Mouse (Mus musculus) lung, embryonic 15.5 days (tissue): ENCODE results near the gene Nrg3. TPM values are rescaled to one million over a fixed set of nuclear protein-coding genes. Genes with fewer than 3 reads are reported as not detected.
A peak's percentile ranks its signal among the peaks of the same experiment; 100 is the strongest.

Experiments
- ATAC-seq: fragments of 200-750 bp; cut with Nextera tagmentation; 2 replicates; pipeline ENCODE4 v1.8.0; 2017; ENCODE audit warnings: moderate number of reproducible peaks, borderline replicate concordance; ENCODE audit not compliant: low FRiP score, low TSS enrichment; ENCODE audit errors: extremely low read depth
- H3K27ac ChIP-seq: fragments of 300-500 bp; sonication (generic); 2 replicates; pipeline ENCODE4 v1.5.1; 2015; ENCODE audit warnings: moderate library complexity, mild to moderate bottlenecking, inconsistent platforms
- H3K27me3 ChIP-seq: fragments of 300-500 bp; sonication (generic); 2 replicates; pipeline ENCODE4 v1.6.1; 2015; ENCODE audit warnings: inconsistent platforms
- H3K36me3 ChIP-seq: fragments of 300-500 bp; sonication (generic); 2 replicates; pipeline ENCODE4 v1.6.1; 2015; ENCODE audit warnings: inconsistent platforms
- H3K4me1 ChIP-seq: fragments of 300-500 bp; sonication (generic); 2 replicates; pipeline ENCODE4 v1.6.1; 2015; ENCODE audit warnings: inconsistent platforms
- H3K4me2 ChIP-seq: fragments of 300-500 bp; sonication (generic); 2 replicates; pipeline ENCODE4 v1.6.1; 2015; ENCODE audit warnings: inconsistent platforms, mild to moderate bottlenecking, moderate library complexity
- H3K4me3 ChIP-seq: fragments of 300-500 bp; sonication (generic); 2 replicates; pipeline ENCODE4 v1.5.1; 2015; ENCODE audit warnings: mild to moderate bottlenecking, inconsistent platforms
- H3K9ac ChIP-seq: fragments of 300-500 bp; sonication (generic); 2 replicates; pipeline ENCODE4 v1.6.1; 2015; ENCODE audit warnings: inconsistent platforms
- H3K9me3 ChIP-seq: fragments of 300-500 bp; sonication (generic); 2 replicates; pipeline ENCODE4 v1.6.1; 2016; ENCODE audit warnings: inconsistent platforms
- WGBS: fragments of 180-500 bp; shearing (Covaris S2); methylation state at CpG from one replicate; pipeline ENCODE4 v1.1.7; 2015; 5-methylcytosine and 5-hydroxymethylcytosine counted together
- polyA plus RNA-seq: library from polyadenylated mRNA; unstranded; fragments of >200 nt; fragmentation: Nextera tagmentation; extraction: Ambion mirVana; gene quantifications from 2 replicates; pipeline ENCODE4 v1.2.1, GENCODE M21; 2015

Nrg3 gene
- polyA plus RNA-seq = 0.19 TPM in 1 of 2 replicates, not detected in the other

DNA sequence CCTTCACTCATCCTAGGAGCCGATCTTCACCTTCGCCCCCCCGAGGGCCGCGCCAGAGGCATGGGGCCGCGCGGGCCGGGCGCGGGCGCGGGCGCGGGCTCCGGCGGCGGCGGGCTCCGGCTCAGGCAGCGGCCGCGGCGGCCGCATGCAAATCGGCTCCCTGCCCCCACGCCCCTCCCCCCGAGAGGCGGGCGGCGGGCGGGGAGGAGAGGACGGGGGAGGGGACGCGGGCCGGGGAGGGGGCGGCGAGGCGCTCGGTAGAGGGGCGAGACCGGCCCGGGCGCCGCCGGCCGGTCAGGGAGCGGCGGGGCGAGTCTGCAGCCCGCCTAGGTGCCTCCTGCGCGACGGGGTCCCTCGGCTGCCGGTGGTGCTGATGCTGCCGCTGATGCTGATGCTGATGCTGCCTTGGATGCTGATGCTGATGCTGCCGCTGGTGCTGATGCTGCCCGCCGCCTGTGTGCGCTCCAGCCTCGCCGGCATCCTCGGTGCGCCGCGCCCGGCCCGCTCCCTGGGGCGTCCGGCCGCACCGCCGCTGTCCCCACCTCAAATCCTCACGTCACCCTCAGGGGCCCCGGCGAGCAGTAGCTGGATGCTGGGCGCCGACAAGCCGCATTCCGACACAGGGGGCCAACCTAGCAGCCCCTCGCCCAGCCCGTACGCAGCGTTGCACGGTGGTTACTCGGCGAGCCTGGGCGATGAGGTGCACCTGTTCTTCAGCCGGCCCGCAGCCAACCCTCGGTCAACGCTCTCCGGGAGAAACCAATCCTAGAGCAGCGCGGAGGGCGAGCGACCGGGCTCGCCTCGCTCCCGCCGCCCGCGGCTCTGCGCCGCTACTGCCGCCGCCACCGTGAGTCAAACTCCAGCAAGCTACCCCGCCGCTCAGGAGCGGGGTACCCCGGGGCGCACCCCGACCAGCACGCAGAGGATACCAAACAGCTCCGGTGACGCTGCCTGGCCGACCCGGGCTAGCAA, at the start of gene Nrg3:
TSS of gene Nrg3 (minus strand) at position 299 of the 972 bp plus-strand sequence.
- peaks cover 73% of the 10 kb centered on the region for H3K27me3 ChIP-seq
- under 1% methylated on average over 83 of the region's 121 CpGs for WGBS
- H3K36me3 ChIP-seq = no peaks in the 10 kb centered on the region
- no peak within 1 kb of the TSS for H3K9ac ChIP-seq
- H3K4me2 ChIP-seq = peak within 1 kb of the TSS; percentile 76
- ATAC-seq = peak; percentile 71
- no peaks in the 10 kb centered on the region for H3K9me3 ChIP-seq
- H3K4me1 ChIP-seq = peaks cover 13% of the 10 kb centered on the region
- H3K27ac ChIP-seq = no peak within 1 kb of the TSS
- peak within 1 kb of the TSS; percentile 40 for H3K4me3 ChIP-seq

DNA sequence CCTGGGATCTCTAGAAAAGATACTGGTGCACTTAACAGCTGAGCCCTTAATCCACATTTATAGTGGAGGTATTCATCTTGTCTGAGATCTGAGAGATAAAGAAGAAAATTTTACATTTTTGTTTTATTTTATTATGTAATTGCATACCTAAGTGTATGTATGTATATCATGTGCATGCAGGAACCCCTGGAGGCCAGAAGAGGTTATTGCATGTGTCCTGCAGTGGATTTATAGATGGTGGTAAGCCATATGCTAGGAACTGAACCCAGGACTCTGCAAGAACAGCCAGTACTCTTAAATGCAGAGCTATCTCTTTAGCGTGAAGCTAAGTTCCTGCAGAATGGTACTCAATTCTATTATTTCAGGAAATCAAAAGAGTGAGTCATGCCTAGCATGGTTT, 36.1 kb upstream of the Nrg3 start:
- no peak overlapping the region for H3K4me3 ChIP-seq
- H3K9me3 ChIP-seq = no peaks in the 10 kb centered on the region
- H3K27me3 ChIP-seq = no peaks in the 10 kb centered on the region
- H3K4me1 ChIP-seq = no peaks in the 10 kb centered on the region
- 86% methylated on average over 1 of the region's 1 CpGs for WGBS
- no peak for ATAC-seq
- no peaks in the 10 kb centered on the region for H3K36me3 ChIP-seq
- H3K9ac ChIP-seq = no peak overlapping the region
- H3K4me2 ChIP-seq = no peak overlapping the region
- H3K27ac ChIP-seq = no peak overlapping the region

DNA sequence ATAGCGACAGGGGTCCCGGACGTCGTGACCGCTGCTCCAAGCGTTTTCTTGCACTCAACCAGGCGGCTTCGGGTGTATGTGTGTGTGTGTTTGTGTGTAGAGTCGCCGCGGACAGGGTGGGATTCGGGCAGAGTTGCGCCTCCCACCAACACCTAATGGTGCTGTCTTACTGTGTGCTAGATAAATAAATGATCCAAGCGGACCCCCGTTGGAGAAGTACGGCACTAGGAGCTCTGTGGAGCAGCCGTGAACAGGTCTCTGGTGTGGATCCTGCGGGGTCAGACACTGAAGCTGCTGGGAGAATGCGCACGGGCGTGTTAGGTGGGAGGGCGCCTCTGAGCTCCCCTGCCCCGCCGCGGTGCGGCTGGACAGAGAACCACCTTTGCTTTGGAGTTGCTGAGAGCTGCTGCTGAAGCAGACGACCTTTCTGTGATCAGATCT, 903 bp upstream of the Nrg3 start:
- peaks cover 13% of the 10 kb centered on the region for H3K4me1 ChIP-seq
- H3K36me3 ChIP-seq = no peaks in the 10 kb centered on the region
- H3K9ac ChIP-seq = no peak overlapping the region
- WGBS = 3% methylated on average over 27 of the region's 27 CpGs
- H3K4me3 ChIP-seq = peak overlapping the region; percentile 40; the same call in 1 of the 2 replicates
- peak overlapping the region; percentile 76 for H3K4me2 ChIP-seq
- no peaks in the 10 kb centered on the region for H3K9me3 ChIP-seq
- peaks cover 68% of the 10 kb centered on the region for H3K27me3 ChIP-seq
- no peak for ATAC-seq
- no peak overlapping the region for H3K27ac ChIP-seq

DNA sequence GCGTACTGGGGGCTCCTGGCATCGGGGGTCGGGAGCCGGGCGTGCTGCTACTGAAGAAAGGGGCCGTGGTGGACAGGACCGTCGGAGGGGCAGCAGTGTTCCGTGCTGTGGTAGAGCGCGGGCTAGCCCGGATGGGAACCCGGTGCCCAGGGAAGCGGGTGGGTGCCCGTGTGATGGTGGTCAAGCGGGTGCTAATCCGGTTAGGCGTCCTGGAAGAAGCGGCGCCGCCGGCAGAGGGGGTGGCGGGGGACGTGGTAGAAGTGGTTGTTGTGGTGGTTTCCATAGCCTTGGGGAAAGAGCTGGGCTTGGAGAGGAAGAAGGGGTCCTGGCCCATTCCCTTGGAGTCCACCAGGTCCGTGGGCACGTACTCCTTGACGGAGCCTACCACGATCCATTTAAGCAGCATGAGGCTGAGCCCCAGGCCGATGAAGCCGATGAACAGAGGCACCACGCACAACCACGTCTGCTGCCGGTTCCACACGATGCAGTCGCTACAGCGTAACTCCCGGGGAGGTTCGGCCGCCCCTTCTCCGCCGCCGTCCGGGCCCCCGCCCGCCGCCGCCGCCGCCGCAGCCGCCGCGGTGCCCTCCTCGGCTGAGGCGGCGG, 639 bp downstream of the Nrg3 start:
- WGBS = 5% methylated on average over 45 of the region's 56 CpGs
- peaks cover 13% of the 10 kb centered on the region for H3K4me1 ChIP-seq
- no peaks in the 10 kb centered on the region for H3K9me3 ChIP-seq
- H3K36me3 ChIP-seq = no peaks in the 10 kb centered on the region
- peak; percentile 41; the same call in 1 of the 2 replicates for ATAC-seq
- peak overlapping the region; percentile 76 for H3K4me2 ChIP-seq
- no peak overlapping the region for H3K9ac ChIP-seq
- peak overlapping the region; percentile 40 for H3K4me3 ChIP-seq
- H3K27me3 ChIP-seq = peaks cover 73% of the 10 kb centered on the region
- no peak overlapping the region for H3K27ac ChIP-seq

DNA sequence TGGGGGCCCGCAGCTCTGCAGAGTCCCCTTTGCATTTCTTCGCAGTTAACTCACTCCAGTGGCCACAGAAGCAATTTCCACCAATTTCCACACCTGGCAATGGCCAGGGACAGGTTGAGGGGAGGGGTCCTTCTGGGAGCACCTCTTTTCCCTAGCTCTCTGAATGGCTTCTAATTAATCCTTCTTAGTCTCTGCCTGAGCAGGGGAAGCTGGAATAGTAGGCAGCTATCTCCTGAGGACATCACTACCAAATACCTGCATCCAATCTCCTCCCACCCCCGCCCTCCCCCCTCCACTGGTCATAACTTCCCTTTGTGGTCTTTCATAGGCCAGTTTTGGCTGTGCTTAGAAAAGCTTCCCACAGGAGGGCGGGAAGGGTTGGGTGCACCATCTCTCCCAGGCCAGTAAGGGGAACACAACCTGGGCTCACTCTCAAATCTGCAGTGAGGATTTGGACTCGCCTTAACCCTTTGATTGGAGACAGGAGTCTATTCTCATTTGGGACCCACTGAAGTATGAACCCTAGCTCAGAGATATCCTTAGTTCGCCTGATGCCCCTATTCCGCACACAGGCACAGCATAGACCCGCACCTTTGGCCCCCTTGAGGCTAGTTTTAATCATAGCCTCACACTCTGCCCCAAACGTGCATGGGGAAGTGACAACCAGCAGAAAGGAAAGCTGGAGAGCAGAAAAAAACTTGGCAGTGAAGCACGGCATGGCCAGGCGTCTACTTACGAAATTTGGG, 1.5 kb downstream of the Nrg3 start:
- no peak overlapping the region for H3K4me3 ChIP-seq
- ATAC-seq = no peak

DNA sequence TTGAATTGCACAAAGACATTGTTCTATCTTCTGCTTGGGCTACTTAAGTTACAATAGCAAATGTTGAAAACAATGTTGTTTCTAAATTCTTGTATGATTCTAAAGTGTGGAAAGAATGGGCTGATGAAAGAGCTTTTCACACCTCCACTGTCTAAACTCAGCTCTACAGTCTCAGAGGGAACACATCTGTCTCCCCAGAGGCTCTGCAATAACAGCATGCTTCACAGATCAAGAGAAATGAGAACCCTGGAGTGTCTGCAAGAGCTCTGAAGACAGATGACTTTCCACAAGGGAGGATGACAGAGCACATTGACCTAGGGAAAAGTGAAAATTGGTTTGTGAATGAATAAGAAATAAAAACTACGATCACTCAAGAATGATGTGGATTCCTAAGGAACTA, 27.4 kb downstream of the Nrg3 start:
- Histone ChIP-seq H3K4me3 (no peak overlapping the region), H3K9me3 (no peaks in the 10 kb centered on the region), H3K4me2 (no peak overlapping the region), H3K27ac (no peak overlapping the region), H3K9ac (no peak overlapping the region), H3K27me3 (no peaks in the 10 kb centered on the region), H3K4me1 (no peaks in the 10 kb centered on the region), H3K36me3 (no peaks in the 10 kb centered on the region)
- 88% methylated on average over 1 of the region's 1 CpGs for WGBS
- ATAC-seq = no peak

More for the DNA sequence above, 1.5 kb downstream of the Nrg3 start:
- 12% methylated on average over 12 of the region's 12 CpGs for WGBS
- H3K9ac ChIP-seq = no peak overlapping the region
- H3K4me2 ChIP-seq = no peak overlapping the region
- H3K36me3 ChIP-seq = no peaks in the 10 kb centered on the region
- no peaks in the 10 kb centered on the region for H3K9me3 ChIP-seq
- no peak overlapping the region for H3K27ac ChIP-seq
- peaks cover 13% of the 10 kb centered on the region for H3K4me1 ChIP-seq
- H3K27me3 ChIP-seq = peaks cover 73% of the 10 kb centered on the region

DNA sequence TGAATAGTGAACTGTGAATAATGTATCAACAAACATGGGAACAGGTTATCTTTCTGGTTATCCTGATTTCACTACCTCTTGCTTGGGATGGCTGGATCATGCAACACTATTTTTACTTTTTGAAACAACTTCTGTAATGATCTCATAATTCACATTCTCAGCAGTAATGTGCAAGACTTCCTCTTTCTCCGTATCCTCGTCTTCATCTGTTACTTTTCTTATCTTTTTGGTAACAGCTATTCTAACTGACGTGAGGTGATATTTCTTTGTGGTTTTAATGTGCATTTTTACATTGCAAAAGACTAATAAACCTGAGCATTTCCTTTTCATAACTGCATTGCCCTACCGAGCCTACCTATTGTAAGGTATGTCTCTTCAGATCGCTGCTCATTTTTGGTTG, 44.4 kb downstream of the Nrg3 start:
- H3K36me3 ChIP-seq = no peaks in the 10 kb centered on the region
- no peak overlapping the region for H3K27ac ChIP-seq
- H3K9ac ChIP-seq = no peak overlapping the region
- no peak overlapping the region for H3K4me2 ChIP-seq
- H3K4me3 ChIP-seq = no peak overlapping the region
- H3K4me1 ChIP-seq = no peaks in the 10 kb centered on the region
- no peak for ATAC-seq
- H3K9me3 ChIP-seq = no peaks in the 10 kb centered on the region
- WGBS = 75% methylated on average over 5 of the region's 5 CpGs
- H3K27me3 ChIP-seq = no peaks in the 10 kb centered on the region

DNA sequence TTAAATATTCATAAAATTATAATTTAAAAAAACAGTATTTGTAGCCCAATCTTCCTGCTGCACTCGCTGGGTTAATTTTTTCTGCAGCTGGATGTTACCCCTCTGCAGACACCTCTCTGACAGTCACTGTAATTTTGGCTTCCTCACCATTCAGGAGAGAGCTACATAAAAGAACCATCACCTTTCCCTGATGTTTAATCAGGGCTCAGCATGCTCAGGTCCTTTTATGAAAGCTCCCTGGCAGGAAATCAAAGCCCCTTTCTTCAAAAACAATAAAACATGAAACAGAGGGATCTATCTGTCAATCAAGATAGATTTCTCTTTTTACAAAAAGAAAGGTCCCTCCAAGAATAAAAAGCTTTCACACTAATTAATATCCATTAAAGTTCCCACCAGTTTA, 51.0 kb downstream of the Nrg3 start:
- no peaks in the 10 kb centered on the region for H3K9me3 ChIP-seq
- no peaks in the 10 kb centered on the region for H3K4me1 ChIP-seq
- H3K27ac ChIP-seq = no peak overlapping the region
- no peak overlapping the region for H3K4me2 ChIP-seq
- ATAC-seq = no peak
- no peaks in the 10 kb centered on the region for H3K36me3 ChIP-seq
- H3K4me3 ChIP-seq = no peak overlapping the region
- no peak overlapping the region for H3K9ac ChIP-seq
- WGBS = 52% methylated on average over 1 of the region's 1 CpGs
- H3K27me3 ChIP-seq = no peaks in the 10 kb centered on the region

DNA sequence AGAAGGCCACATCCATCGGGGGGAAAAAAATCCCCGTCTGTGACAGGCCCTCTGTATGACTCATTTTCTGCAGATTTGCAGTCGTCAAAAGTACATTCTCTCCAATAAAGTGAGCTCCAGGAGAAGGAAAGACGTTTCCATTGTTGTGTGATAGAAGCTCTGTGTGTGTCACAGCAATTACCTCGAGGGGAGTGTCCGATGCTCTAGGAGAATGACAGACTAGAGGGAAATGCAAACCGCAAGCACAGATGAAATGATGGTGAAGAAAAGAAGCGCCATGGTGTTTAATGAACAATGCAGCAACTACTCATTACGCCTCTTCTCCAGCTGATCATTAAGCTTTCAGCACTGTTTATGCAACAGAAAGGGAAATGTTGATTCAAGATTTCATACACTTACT, 59.6 kb downstream of the Nrg3 start:
- no peak overlapping the region for H3K9ac ChIP-seq
- no peaks in the 10 kb centered on the region for H3K9me3 ChIP-seq
- H3K4me2 ChIP-seq = no peak overlapping the region
- ATAC-seq = no peak
- no peaks in the 10 kb centered on the region for H3K27me3 ChIP-seq
- no peaks in the 10 kb centered on the region for H3K4me1 ChIP-seq
- H3K27ac ChIP-seq = no peak overlapping the region
- H3K4me3 ChIP-seq = no peak overlapping the region
- H3K36me3 ChIP-seq = no peaks in the 10 kb centered on the region
- WGBS = 70% methylated on average over 9 of the region's 9 CpGs

DNA sequence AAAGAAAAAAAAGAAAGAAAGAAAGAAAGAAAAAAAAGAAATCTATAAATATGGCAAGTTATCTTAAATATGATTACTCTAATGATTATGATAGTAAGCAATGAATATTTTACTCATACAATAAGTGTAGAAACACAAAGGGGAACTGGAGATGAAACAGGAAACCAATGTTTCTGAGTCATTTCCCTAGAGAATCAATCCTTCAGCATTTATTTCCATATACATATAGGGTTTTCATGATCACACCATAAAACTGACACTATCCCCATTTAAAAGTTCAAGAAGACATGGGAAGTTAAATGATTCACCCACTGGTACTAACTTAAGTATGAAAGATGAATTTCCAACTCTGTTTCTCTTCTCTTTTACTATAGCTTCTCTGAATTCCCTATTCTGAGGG, 86.0 kb downstream of the Nrg3 start:
- no peak overlapping the region for H3K4me2 ChIP-seq
- H3K9me3 ChIP-seq = no peaks in the 10 kb centered on the region
- no peaks in the 10 kb centered on the region for H3K27me3 ChIP-seq
- H3K9ac ChIP-seq = no peak overlapping the region
- no peak for ATAC-seq
- no peaks in the 10 kb centered on the region for H3K4me1 ChIP-seq
- H3K4me3 ChIP-seq = no peak overlapping the region
- no peak overlapping the region for H3K27ac ChIP-seq
- no peaks in the 10 kb centered on the region for H3K36me3 ChIP-seq

DNA sequence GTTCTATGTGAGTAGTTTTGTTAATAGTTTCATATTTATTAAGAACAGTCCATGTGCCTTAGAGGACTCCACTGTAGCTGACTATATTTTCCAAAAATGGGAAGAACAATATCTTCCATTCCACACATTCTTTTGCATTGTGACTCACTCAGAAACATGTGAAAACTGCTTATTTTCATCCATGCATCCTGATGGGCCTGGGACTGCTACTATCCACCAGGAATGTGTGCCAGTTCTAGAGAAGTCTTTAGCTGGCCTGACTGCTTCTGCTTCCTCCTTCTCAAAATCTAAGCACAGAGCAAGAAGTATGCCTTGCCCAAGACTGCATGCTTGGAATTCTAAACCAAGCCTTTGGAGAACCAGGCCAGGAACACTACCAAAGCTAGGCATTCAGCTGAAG, 91.6 kb downstream of the Nrg3 start:
- no peak for ATAC-seq
- no peak overlapping the region for H3K4me2 ChIP-seq

More for the DNA sequence above, 91.6 kb downstream of the Nrg3 start:
- H3K27me3 ChIP-seq = no peaks in the 10 kb centered on the region
- H3K36me3 ChIP-seq = no peaks in the 10 kb centered on the region
- no peak overlapping the region for H3K9ac ChIP-seq
- H3K4me3 ChIP-seq = no peak overlapping the region
- no peaks in the 10 kb centered on the region for H3K4me1 ChIP-seq
- no peak overlapping the region for H3K27ac ChIP-seq
- H3K9me3 ChIP-seq = no peaks in the 10 kb centered on the region
